In the genomic region with DNA sequence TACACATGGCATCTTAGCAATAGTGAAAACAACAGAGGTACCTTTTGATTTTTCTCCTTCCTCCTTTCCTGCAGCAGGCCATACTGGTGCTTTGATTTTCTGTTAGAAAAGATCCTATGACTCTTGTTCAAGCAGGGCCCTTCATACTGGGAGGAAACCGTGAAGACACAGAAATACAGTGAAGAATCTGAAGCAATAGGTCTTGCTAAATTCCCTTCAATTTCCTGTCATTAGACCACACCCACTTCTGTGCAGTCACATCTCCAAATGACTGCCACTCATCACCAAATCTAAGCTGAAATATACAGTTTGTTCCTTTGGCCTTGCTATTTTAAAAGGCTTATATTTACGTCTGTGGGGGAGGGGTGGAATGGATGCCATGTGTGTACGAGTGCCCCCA, we compare ENCODE assay signal across 26 mouse cellular contexts. TPM values are rescaled to one million over a fixed set of nuclear protein-coding genes. Genes with fewer than 3 reads are reported as not detected.
DNase-seq lines count a peak whose midpoint lies in the region; ATAC-seq and TF ChIP-seq lines count a peak whose summit lies in the region.
"Had no signal": no experiment of that assay in that cellular context is flagged by ENCODE, and none has a peak within 500 bp of the region (broad histone marks: within the 10 kb centered on the region; RNA-seq: fewer than 3 reads in every experiment).

No protein-coding gene starts in this region.

- dilution Hi-C loops in CH12.LX (cut with MboI; ENCODE audit: extremely low pct_ligation_motif_present, extremely low pct_unique_long_range_greater_than_20kb, low sequenced_read_pairs): no loop called here

- H3K4me3 ChIP-seq in CH12.LX (replicated peaks in 1 of 3; ENCODE audit: low read depth in 2 of 3, low read length in 2 of 3, poor library complexity in 1 of 3): no peak overlapping the region
- H3K4me3 ChIP-seq in intestine, embryonic 15.5 days (replicated peaks): no peak overlapping the region
- H3K4me3 ChIP-seq: gastrocnemius, adult 2 months; heart, embryonic 12.5 days; heart, embryonic 15.5 days; hindbrain, embryonic 10.5 days; hindbrain, embryonic 13.5 days had no signal

- in situ Hi-C loops in CH12.LX (cut with MboI; ENCODE audit: low pct_ligation_motif_present, low pct_unique_long_range_greater_than_20kb, low sequenced_read_pairs): no loop called here

- TF ChIP-seq EP300 in CH12.LX (IDR thresholded peaks at IDR 0.05; ENCODE audit: low read length): no peak

- H3K79me2 ChIP-seq in CH12.LX (replicated peaks; ENCODE audit: control insufficient read depth, extremely low read depth, insufficient read depth, poor library complexity, severe bottlenecking): no peaks in the 10 kb centered on the region

- no peaks in the 10 kb centered on the region for H3K27me3 ChIP-seq in CH12.LX (replicated peaks)
- H3K27me3 ChIP-seq in intestine, embryonic 15.5 days (replicated peaks): no peaks in the 10 kb centered on the region
- H3K27me3 ChIP-seq: heart, embryonic 12.5 days; heart, embryonic 15.5 days; hindbrain, embryonic 13.5 days had no signal

- no peaks in the 10 kb centered on the region for H3K9me3 ChIP-seq in CH12.LX (replicated peaks; ENCODE audit: low read length)
- H3K9me3 ChIP-seq in intestine, embryonic 15.5 days: no peaks in the 10 kb centered on the region
- H3K9me3 ChIP-seq: G1E; heart, embryonic 12.5 days; heart, embryonic 15.5 days; hindbrain, embryonic 10.5 days; hindbrain, embryonic 13.5 days had no signal

- peak overlapping the region; percentile 21 for H3K4me2 ChIP-seq in CH12.LX (ENCODE audit: insufficient read depth, low read depth, poor library complexity, severe bottlenecking)
- H3K4me2 ChIP-seq in intestine, embryonic 15.5 days (replicated peaks): no peak overlapping the region
- H3K4me2 ChIP-seq: heart, embryonic 12.5 days; heart, embryonic 15.5 days; hindbrain, embryonic 13.5 days had no signal

- no peaks in the 10 kb centered on the region for H3K36me3 ChIP-seq in CH12.LX (replicated peaks in 1 of 2; ENCODE audit: control insufficient read depth in 1 of 2, insufficient read depth in 1 of 2, low read length in 1 of 2)
- H3K36me3 ChIP-seq in intestine, embryonic 15.5 days: no peaks in the 10 kb centered on the region
- H3K36me3 ChIP-seq: G1E; heart, embryonic 12.5 days; heart, embryonic 15.5 days; hindbrain, embryonic 10.5 days; hindbrain, embryonic 13.5 days had no signal

- no peaks in the 10 kb centered on the region for H3K4me1 ChIP-seq in CH12.LX (ENCODE audit: control insufficient read depth in 1 of 2, insufficient read depth in 2 of 2)
- no peaks in the 10 kb centered on the region for H3K4me1 ChIP-seq in intestine, embryonic 15.5 days (replicated peaks)
- H3K4me1 ChIP-seq: heart, embryonic 12.5 days; heart, embryonic 15.5 days; hindbrain, embryonic 10.5 days; hindbrain, embryonic 13.5 days had no signal

- ATAC-seq in megakaryocyte, adult 5-6 weeks (ENCODE audit: poor library complexity, severe bottlenecking): peak; percentile 95
- ATAC-seq in inflammation-experienced regulatory T-cells, adult 6 months: no peak
- no peak for ATAC-seq in intestine, embryonic 15.5 days
- ATAC-seq: forebrain, embryonic 14.5 days; forebrain, postnatal 0 days; hindbrain, embryonic 16.5 days; intestine, postnatal 0 days; Patski had no signal

- H3K9ac ChIP-seq in CH12.LX (ENCODE audit: insufficient read depth, low read depth): no peak overlapping the region
- H3K9ac ChIP-seq in intestine, embryonic 15.5 days: no peak overlapping the region
- H3K9ac ChIP-seq: forebrain, postnatal 0 days; heart, embryonic 12.5 days; heart, embryonic 15.5 days; hindbrain, embryonic 13.5 days had no signal

- peak; percentile 18 for DNase-seq in 416B (ENCODE audit: low read depth)
- no peak for DNase-seq in CH12.LX (ENCODE audit: extremely low read depth)
- no peak for DNase-seq in adrenal gland, adult 2 months
- DNase-seq: adrenal gland, adult 8-10 months; adrenal gland, postnatal 25 days; cerebellum, adult 11-12 months; cerebellum, adult 8-10 months; cerebellum, postnatal 10 days; cerebellum, postnatal 36 days; forebrain, postnatal 0 days; gastrocnemius, adult 2 months; gastrocnemius, postnatal 25 days; heart, postnatal 10 days; heart, postnatal 36 days had no signal

- WGBS in intestine, embryonic 15.5 days: 72% methylated on average over 3 of the region's 3 CpGs

- no peak overlapping the region for H3K27ac ChIP-seq in CH12.LX (ENCODE audit: insufficient read depth, low read depth)
- no peak overlapping the region for H3K27ac ChIP-seq in intestine, embryonic 15.5 days
- H3K27ac ChIP-seq: gastrocnemius, adult 2 months; heart, embryonic 15.5 days; hindbrain, embryonic 10.5 days; hindbrain, embryonic 13.5 days had no signal

- no peak for TF ChIP-seq POLR2A in CH12.LX (IDR thresholded peaks at IDR 0.05; ENCODE audit: low read depth, low read length)

- no peak for TF ChIP-seq CTCF in CH12.LX (conservative IDR thresholded peaks at IDR 0.05 in 1 of 2, IDR thresholded peaks at IDR 0.05 in 1 of 2; ENCODE audit: low read depth in 2 of 2, low read length in 2 of 2)

- no peak for TF ChIP-seq RAD21 in CH12.LX (IDR thresholded peaks at IDR 0.05; ENCODE audit: low read depth, low read length)

TF ChIP-seq in CH12.LX, 34 proteins besides CTCF, POLR2A, EP300 and RAD21:
- TF ChIP-seq TCF12 (IDR thresholded peaks at IDR 0.05; ENCODE audit: low read depth, low read length) (no peak), MAFK (IDR thresholded peaks at IDR 0.05; ENCODE audit: insufficient replicate concordance, low read length) (no peak), NRF1 (IDR thresholded peaks at IDR 0.05; ENCODE audit: low read depth, low read length) (no peak), NELFE (IDR thresholded peaks at IDR 0.05; ENCODE audit: low read depth, low read length) (no peak), MAZ (IDR thresholded peaks at IDR 0.05; ENCODE audit: low read depth, low read length) (no peak), MYC (IDR thresholded peaks at IDR 0.05; ENCODE audit: low read depth, low read length) (no peak)
TF ChIP-seq in CH12.LX: peak in this region for 0.

RNA-seq across cellular contexts. Expression of a gene that starts 49.1 kb away (rescaled TPM):
- total RNA-seq in CH12.LX (2012; rRNA removed) (35.3 and 36.3 TPM in 2 replicates), CH12.LX (2014; rRNA removed) (70.3 and 71.9 TPM in 2 replicates)
- polyA plus RNA-seq in CH12.LX (2012; ENCODE audit: insufficient read length, low read depth): 44.5 and 45.6 TPM in 2 replicates
- total RNA-seq in megakaryocyte, adult 5-6 weeks (2015): 23.4 and 26.4 TPM in 2 replicates
- 44.8 and 48.2 TPM in 2 replicates for total RNA-seq in megakaryocyte, adult 5-6 weeks (2017)
- total RNA-seq in adrenal gland, adult 2 months (2021): 10 to 100 TPM in 1 of 2 experiments, 1 to 10 TPM in 1; 8.7 to 13.6 TPM
- polyA plus RNA-seq in adrenal gland, adult 2 months (2012; rRNA removed): 0.38 and 0.68 TPM in 2 replicates
- 10 to 100 TPM; 14.8 to 32.9 (median 25.6) TPM for polyA plus RNA-seq in inflammation-experienced regulatory T-cells, adult 6 months (2017; shearing (Covaris generic))
- 28.0 and 28.7 TPM in 2 replicates for polyA plus RNA-seq in intestine, embryonic 15.5 days (2015; fragmentation: Nextera tagmentation; extraction: Ambion mirVana)
